Mouse (Mus musculus) hindbrain, postnatal 0 days (tissue): ENCODE results near the gene Proser1. TPM values are rescaled to one million over a fixed set of nuclear protein-coding genes. Genes with fewer than 3 reads are reported as not detected.

Experiments used
- ATAC-seq: fragments of 200-750 bp; cut with Nextera tagmentation; 2 replicates; pipeline ENCODE4 v1.8.0; 2017; ENCODE audit warnings: mild to moderate bottlenecking, moderate TSS enrichment, moderate library complexity
- DNase-seq: peaks from one replicate; pipeline ENCODE4 v3.0.0-alpha.2; 2015; ENCODE audit warnings: low spot score
- H3K27ac ChIP-seq: fragments of 300-500 bp; sonication (generic); 2 replicates; pipeline ENCODE4 v1.5.1; 2014; ENCODE audit warnings: mild to moderate bottlenecking
- H3K27me3 ChIP-seq: fragments of 300-500 bp; sonication (generic); 2 replicates; pipeline ENCODE4 v1.6.1; 2014; ENCODE audit warnings: low read length, mixed read lengths; ENCODE audit not compliant: insufficient read depth
- H3K36me3 ChIP-seq: fragments of 300-500 bp; sonication (generic); 2 replicates; pipeline ENCODE4 v1.6.1; 2014; ENCODE audit warnings: low read length, mixed read lengths; ENCODE audit not compliant: insufficient read depth
- H3K4me1 ChIP-seq: fragments of 300-500 bp; sonication (generic); 2 replicates; pipeline ENCODE4 v1.6.1; 2014; ENCODE audit warnings: antibody characterized with exemption, low read length, mixed read lengths; ENCODE audit not compliant: insufficient read depth
- H3K4me2 ChIP-seq: fragments of 300-500 bp; sonication (generic); 2 replicates; pipeline ENCODE4 v1.6.1; 2014; ENCODE audit warnings: low read depth, mild to moderate bottlenecking, low read length, moderate library complexity, mixed read lengths
- H3K4me3 ChIP-seq: fragments of 300-500 bp; sonication (generic); 2 replicates; pipeline ENCODE4 v1.5.1; 2014; ENCODE audit warnings: low read length
- H3K9ac ChIP-seq: fragments of 300-500 bp; sonication (generic); replicated peaks from 2 replicates; pipeline ENCODE4 v1.6.1; 2014; ENCODE audit warnings: mild to moderate bottlenecking, low read length, moderate library complexity, mixed read lengths
- H3K9me3 ChIP-seq: fragments of 300-500 bp; sonication (generic); 2 replicates; pipeline ENCODE4 v1.6.1; 2016; ENCODE audit warnings: low read length, mixed read lengths
- CTCF ChIP-seq: IDR thresholded peaks from 2 replicates; pipeline ENCODE4 v1.5.1; 2016; ENCODE audit warnings: antibody characterized with exemption, control low read depth, low read depth
- WGBS: fragments of 180-500 bp; shearing (Covaris S2); extraction: QIAGEN DNeasy Blood & Tissue Kit; methylation state at CpG from one replicate; pipeline ENCODE4 v1.1.7; 2014; 5-methylcytosine and 5-hydroxymethylcytosine counted together
- polyA plus RNA-seq: library from polyadenylated mRNA; unstranded; fragments of >200 nt; fragmentation: Nextera tagmentation; extraction: Ambion mirVana; gene quantifications from 2 replicates; pipeline ENCODE4 v1.2.1, GENCODE M21; 2015
- total RNA-seq: library from RNA; depleted of rRNA; stranded (reverse); fragments of >200 nt; gene quantifications from 2 replicates; pipeline ENCODE4 v1.2.3, GENCODE M21; 2014; rRNA removed

Gene Proser1
- total and polyA plus RNA-seq, 2 experiments from 2014 or later = 8.4 to 14.8 TPM

DNA sequence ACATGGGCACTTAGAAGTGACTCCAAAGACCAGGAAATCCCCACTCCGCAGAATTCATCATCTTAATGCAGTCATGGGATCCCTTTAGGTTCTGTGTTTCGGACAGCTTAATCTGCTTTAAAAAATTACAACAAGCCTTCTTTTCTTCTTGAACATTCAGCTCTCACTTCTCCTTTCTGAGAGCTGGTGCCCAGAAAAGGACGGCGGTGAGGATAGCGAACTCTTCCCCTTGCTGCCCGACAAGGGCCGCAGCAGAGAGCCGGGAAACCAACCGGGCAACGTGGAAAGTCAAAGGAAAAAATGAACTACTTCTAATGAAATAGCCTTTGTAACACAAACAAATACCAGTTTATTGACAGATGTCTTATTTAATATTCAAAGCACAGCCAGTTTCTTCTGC, 59.3 kb downstream of the Proser1 start:
- H3K27me3 ChIP-seq = no peaks in the 10 kb centered on the region
- no peaks in the 10 kb centered on the region for H3K4me1 ChIP-seq
- no peak overlapping the region for H3K4me3 ChIP-seq
- DNase-seq (peak; percentile 5), ATAC-seq (peak; percentile 52; the same call in 1 of the 2 replicates)
- H3K9me3 ChIP-seq = no peaks in the 10 kb centered on the region
- TF ChIP-seq CTCF = no peak
- H3K36me3 ChIP-seq = no peaks in the 10 kb centered on the region
- peak overlapping the region; percentile 55; the same call in 1 of the 2 replicates for H3K27ac ChIP-seq
- WGBS = 59% methylated on average over 10 of the region's 10 CpGs
- no peak overlapping the region for H3K4me2 ChIP-seq
- H3K9ac ChIP-seq = no peak overlapping the region

DNA sequence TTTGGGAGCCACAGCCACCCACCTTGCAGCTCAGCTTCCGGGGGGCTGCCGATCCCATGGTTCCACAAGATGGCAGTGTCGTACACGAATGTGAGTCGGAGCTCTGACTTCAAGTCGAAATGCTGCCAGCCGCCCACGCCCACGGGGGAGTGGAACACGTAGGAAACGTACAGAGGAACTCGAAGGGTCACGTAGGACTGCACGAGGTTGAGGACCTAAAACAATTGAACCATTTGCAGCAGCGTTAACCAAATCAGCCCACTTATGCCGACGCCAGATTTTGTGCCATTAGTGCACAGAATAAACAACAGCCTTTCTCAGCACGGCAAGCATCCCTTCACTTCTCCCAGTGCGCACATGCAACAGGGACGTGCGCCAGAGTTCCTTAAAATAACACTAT, 62.3 kb downstream of the Proser1 start:
- no peak overlapping the region for H3K27ac ChIP-seq
- 8% methylated on average over 21 of the region's 21 CpGs for WGBS
- H3K27me3 ChIP-seq = no peaks in the 10 kb centered on the region
- no peaks in the 10 kb centered on the region for H3K9me3 ChIP-seq
- H3K4me1 ChIP-seq = no peaks in the 10 kb centered on the region
- peak; percentile 91 for TF ChIP-seq CTCF
- H3K9ac ChIP-seq = no peak overlapping the region
- peak; percentile 83 for ATAC-seq
- peak overlapping the region; percentile 30 for H3K4me3 ChIP-seq
- peak; percentile 95 for DNase-seq
- H3K36me3 ChIP-seq = no peaks in the 10 kb centered on the region
- H3K4me2 ChIP-seq = peak overlapping the region; percentile 63

DNA sequence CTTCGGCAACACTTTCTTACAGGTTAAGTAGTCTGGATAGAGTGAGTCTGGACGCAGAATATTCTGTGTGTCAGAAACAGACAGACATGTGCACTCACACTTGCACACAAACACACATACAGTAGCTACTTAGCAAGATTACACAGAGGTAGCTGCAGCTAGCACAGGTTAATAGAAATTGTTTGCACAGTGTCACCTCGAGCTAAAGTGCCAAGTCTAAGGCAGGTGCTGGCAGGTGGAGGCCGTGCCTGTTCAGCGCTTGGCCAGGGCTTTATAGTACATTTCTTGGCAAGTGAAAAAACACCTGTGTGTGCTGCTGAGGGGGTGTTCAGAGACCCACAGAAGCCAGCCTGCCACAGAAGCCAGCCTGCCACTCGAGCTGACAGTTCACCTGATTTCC, 66.8 kb downstream of the Proser1 start:
- H3K4me3 ChIP-seq = no peak overlapping the region
- H3K9ac ChIP-seq = no peak overlapping the region
- no peaks in the 10 kb centered on the region for H3K4me1 ChIP-seq
- no peak overlapping the region for H3K4me2 ChIP-seq
- no peaks in the 10 kb centered on the region for H3K36me3 ChIP-seq
- TF ChIP-seq CTCF = no peak
- no peaks in the 10 kb centered on the region for H3K27me3 ChIP-seq
- WGBS = 85% methylated on average over 6 of the region's 6 CpGs
- no peak overlapping the region for H3K27ac ChIP-seq
- DNase-seq (no peak), ATAC-seq (no peak)
- no peaks in the 10 kb centered on the region for H3K9me3 ChIP-seq

Other genes with a start within 250 kb of the Proser1 start
- gene Nhlrc3, start 334 bp upstream of the Proser1 start, total RNA-seq = 13.5 and 14.4 TPM in 2 replicates
- gene Nhlrc3, start 334 bp upstream of the Proser1 start, polyA plus RNA-seq = 6.6 and 7.5 TPM in 2 replicates
- gene Stoml3, start 25.0 kb downstream of the Proser1 start, total RNA-seq = 0.07 TPM in 1 of 2 replicates, not detected in the other
- gene Stoml3, start 25.0 kb downstream of the Proser1 start, polyA plus RNA-seq = not detected in 2 replicates
- gene Frem2, start 193.7 kb downstream of the Proser1 start, total RNA-seq = 13.9 and 17.6 TPM in 2 replicates
- 1.7 TPM in 2 replicates for gene Frem2, start 193.7 kb downstream of the Proser1 start, polyA plus RNA-seq